Mouse (Mus musculus) ovary, adult 18-20 months (tissue): ENCODE measurements around the gene Cd48.
"Not testable (repeated sequence)": the region's sequence is repeated elsewhere in the genome, so short reads cannot be mapped to it uniquely, and the experiment has no call there.

ENCODE experiments used
- DNase-seq: peaks from one replicate; pipeline ENCODE4 v3.0.0; 2022; ENCODE audit warnings: low spot score, mixed read lengths

Gene Cd48

DNA sequence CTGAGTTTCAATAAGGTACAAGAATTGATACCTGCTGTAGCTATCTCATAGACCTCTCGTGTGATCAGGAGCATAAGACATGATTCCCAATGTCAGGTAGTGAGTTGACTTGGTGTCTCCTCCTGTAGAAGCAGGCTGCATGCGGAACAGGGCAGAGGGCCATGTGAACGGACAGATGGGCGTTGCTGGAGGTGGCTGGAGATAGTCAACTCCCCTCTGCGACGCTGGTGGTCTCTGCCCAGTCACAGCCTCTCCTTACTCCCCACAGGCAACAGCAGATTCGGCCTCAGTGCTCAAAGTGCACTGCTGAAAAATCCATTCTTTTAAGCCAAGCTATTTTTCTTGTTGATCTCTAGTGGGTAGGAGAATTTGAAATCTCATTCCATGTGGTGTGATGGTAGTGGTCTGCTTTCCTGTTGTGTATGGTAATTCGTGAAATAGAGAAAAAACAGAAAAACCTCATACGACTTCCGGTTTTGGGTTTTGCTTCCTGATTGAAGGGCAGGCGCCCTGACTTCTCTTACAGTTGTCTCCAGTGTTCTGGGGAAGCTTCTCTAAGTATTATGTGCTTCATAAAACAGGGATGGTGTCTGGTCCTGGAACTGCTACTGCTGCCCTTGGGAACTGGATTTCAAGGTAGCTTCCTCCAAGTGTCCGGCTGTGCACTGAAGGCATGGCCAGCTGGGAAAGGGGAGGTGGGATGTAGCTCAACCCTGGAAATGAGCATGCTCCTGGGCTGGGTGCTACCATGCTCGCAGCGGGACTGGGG lies at the start of gene Cd48:
Gene Cd48, plus strand, starts transcription at position 479 of the 769 bp plus-strand sequence.
- no peak for DNase-seq

DNA sequence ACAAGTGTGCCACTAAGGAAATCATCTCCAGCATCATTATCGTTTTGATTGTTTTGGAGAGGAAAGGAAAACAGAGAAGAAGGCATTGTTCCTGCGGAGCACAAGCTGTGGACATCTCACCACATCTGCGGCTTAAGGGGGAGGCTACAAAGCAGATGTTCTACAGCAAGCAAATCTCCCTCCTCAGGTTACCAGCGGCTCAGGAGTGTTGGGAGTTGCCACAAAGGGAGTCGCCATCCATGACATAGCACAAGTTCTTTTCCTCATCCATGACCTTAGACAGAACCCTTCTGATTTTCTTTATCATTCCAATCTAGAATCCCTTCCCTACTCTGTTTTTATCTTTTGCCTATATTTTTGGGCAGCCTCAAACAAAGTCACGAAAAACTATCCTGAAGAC lies 46.1 kb upstream of the Cd48 start:
- no peak for DNase-seq

DNA sequence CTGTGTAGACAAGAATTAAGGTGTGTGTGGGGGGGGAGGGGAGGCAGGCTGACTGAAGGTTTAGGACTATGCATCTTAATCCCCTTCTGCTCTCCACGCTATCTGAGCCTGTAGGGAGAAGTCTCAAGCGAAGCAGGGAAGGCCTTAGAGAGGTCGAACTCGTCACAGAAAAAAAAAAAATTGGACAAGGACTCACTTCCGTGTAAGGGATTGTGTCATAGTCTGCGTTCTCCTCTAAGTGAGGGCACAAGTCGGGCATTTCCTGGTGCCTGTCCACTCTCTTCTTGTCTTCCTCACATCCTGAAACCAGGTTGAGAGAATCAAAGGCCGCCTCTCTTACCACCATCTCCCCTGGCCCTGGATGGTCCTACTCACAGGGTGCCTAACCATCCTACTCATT lies 44.7 kb upstream of the Cd48 start:
- no peak for DNase-seq

DNA sequence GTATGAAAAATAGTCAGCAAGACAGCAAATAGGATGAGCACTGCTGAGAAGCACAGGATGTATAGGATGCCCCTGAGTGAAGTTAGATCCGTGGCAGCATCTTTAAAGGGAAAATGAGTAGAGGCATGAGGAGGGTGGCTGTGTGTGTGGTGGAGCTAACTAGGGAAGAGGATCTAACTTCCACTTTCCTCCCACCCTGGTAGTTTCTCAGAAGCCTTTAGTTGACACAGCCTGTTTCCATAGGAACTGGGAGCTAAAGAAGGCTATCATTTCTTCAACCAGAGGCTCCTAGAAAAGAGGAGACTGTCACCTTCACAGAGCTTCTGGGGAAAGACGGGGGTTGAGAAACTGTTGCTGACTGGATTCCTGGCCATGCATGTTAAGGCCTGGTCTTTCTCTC lies 43.1 kb upstream of the Cd48 start:
- no peak for DNase-seq

DNA sequence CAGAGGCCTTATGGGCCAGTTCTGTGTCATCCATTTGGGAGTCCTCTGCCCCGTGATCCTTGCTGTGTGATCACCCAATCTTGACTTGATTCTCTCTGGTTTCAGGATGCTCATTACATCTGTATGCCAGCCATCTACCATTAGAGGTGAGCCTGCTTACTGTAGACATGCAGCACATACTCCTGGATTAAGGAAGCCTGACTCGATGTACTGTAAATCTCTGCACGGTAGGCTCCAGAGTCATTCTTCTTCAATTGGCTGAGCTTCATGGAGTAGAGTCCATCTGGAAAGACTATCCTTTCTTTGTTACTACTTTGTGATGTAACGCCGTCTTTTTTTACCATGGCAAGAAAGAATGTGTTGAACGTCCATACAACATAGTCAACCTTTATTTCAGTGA lies 41.0 kb upstream of the Cd48 start:
- DNase-seq = no peak

DNA sequence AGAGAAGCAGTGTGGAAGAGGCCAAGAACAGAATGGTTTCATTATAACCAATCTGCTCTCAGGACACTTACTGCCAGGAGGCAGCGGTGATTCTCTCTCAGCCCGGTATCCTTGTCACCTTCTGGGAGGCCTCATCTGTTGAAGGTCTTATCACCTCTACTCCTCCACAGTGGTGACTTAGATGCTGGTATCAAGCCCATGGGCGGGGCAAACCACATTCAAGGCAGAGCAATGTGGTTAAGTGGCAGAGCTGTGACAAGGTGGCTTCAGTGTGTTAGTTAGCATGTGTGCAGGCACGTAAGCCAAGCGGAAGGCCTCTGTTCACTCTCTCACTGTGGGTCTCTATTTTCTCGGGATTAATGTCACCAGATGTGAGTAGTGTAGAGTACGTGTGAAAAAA lies 38.2 kb upstream of the Cd48 start:
- DNase-seq = no peak

DNA sequence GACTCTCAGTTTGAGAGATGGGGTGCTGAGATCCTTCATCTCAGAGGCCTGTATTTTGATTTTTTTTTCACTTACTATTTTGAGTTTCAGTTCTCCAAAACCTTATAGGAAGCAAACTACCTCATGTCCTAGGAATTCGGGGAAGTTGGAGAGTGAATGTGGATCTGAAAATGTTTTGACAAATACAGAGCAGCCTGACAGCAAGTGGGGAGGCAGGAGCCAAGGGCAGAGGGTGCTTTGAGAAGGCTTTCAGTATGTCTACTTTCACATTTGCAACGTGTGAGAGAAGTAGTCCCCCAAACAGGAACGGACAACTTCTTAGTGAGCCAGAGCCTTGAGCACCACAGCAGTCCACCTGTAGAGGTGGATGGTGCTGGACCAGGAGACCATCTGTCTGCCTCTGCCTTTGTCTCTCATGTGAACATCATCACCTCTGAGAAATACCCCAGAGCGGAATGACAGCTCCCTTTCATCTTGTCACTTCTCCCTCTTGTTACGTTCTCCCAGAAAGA lies 35.3 kb upstream of the Cd48 start:
- no peak for DNase-seq

DNA sequence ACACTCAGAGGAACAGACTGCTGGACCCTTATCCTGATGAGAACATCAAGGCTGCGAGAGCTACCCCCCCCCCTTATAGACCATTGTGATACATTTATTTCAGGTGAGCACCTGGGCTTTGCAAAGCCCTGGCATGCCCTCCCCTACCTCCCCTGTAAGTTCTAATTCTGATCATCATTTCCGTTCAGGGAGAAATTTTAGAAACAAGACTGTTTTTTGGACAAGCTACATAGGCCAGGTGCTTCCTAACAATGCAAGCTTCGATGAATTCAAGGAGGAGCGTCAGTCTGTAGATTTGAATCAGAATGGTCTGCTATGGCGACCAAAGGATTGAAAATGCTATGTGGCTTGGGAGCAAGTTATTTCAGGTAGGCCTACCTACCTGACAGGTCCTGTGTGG lies 34.1 kb upstream of the Cd48 start:
- no peak for DNase-seq

DNA sequence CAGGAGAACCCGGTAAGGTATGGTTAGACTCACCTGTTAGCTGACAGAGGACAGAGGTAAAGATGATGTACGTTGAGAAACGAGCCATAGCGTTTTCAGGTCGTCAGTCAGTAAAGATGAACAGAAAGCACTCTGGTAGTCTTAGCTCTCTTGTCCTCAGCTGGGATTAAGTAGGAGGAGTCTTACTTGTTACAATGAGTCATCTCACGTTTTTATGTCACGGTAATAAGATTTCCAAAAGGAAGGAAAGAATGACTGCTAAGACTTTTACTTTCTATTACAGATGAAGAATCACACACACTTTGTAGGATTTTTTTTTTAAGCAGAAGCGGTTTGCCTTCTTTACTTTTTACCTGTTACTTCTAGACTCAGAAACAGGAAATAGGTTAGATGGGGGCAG lies 33.0 kb upstream of the Cd48 start:
- no peak for DNase-seq

DNA sequence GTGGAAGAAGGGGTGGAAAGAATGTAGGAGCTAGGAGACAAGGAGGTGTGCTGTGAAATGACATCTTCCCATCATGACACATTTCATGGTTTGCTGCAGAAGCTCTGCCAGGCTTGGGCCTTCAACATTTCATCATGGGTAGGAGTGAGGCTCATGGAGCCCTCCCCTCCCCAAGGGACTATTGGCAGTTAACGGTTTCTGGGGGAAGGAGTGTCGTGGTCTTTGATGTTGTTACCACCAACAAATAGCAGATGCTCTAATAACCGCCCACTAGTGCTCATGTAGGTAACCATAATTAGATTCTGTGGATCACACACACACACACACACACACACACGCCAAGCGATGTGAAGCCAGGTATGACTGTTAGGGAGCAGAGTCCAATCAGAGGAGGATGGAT lies 29.1 kb upstream of the Cd48 start, which contains the start of gene Slamf7:
Gene Slamf7, minus strand, starts transcription at position 302 of the 400 bp plus-strand sequence.
- no peak for DNase-seq

DNA sequence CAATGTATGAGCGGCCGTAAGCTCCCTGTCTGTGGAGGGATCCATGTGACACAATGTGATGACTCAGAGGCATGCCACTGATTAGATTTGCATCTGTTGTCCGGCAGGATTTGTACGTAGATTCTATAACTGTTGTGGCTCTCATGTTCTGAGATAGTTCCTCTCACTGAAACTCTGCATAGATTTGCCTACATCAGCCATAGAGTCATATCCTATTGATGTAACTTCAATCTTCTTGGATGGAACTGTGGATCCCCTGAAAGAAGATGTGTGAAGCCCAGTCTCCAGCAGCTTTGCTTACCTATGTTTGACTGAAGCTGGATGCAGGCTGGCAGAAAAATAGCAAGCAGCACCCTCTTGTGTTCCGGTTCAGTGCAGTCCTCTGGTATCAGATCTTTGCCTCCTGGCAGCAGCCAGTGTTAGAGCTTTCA lies 23.2 kb upstream of the Cd48 start:
- DNase-seq = no peak

DNA sequence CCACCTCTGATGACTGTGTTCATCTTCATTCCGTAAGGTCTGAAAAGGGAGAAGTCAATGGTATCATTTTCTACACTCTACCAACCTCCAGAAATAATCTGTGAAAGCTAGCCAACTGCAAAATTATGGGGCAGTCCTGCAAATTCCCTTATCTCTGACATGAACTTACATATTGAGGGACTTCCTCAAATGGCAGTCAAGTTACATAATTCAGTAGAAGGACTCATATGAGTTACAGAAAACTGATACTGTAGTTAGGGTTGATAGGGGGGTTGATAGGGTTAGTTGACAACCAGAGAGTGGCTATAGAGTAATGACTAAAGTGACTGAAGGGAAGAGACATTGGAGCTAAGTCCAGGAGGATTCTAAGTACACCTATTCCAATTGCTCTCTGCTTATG lies 21.4 kb upstream of the Cd48 start:
- no peak for DNase-seq

DNA sequence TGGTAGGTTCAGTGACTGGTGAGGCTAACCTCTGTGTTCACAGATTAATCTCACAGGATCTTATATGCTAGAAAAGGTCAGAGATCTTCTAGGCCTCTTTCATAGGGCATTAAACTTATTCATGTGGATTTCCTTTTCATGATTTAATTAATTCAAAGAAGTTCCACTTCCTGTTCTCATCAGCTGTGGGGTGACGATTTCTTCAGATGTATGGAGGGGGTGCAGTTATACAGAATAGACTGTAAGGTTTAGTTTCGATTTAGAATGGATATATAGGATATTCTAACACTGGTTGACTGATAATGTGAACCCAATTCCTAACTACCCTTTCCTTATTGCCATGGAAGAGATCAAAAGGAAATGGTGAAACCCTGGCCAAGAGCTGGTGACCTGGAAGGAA lies 20.3 kb upstream of the Cd48 start:
- no peak for DNase-seq

DNA sequence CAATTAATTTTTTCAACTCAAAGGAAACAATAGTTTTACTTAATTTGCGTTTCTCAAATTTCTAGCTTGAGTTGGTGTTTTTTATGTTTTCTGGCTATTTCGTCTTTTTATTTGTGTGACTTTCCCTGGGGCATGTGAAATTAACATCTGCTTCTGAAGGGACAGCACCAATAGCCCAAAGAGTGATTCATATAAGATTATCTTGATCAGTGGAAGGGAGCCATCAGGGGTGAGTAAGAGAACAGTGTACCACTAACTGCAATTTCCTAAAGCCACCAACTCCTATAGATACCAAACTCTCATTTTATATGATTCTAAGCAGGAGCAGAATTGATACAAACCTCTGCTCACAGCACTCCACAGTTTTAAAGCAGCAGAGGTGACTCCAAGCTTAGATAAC lies 18.1 kb upstream of the Cd48 start:
- DNase-seq = no peak

DNA sequence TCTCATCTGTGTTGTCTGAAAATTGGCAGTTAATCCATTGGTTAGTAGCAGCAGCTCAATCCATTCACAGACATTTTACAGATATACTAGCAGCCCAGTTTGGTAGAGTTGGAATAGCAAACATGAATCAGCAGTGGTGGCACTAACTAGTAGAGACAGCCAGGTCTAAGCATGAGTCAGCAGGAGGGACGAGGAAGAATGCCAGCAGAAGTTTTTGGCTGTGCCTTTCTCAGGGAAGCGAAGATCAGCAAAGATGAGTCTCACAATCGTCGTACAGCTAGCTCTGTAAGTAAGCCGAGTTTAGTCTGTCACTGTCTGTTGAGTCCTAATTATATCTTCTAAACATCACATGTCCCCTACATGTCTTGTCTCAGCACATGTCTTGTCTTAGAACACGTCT lies 15.5 kb upstream of the Cd48 start:
- DNase-seq = no peak

DNA sequence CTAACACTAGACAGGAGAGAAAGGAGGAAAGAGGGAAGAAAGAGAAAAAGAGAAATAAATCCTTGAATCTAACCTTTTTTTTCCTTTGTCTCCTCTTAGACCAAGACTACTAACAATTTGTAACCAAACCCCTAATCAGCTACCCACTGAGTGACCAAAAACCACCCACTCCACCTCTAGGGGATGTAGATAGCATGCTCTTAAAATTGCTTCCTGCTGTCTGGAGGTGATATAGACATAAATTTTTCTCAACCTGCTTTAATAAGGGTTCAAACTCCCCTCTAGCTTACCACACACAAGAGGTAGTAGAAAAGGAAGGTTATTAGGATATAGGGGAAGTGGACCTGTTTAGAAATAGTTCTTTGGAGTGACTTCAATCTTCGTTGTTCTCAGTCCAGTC lies 14.6 kb upstream of the Cd48 start:
- no peak for DNase-seq

DNA sequence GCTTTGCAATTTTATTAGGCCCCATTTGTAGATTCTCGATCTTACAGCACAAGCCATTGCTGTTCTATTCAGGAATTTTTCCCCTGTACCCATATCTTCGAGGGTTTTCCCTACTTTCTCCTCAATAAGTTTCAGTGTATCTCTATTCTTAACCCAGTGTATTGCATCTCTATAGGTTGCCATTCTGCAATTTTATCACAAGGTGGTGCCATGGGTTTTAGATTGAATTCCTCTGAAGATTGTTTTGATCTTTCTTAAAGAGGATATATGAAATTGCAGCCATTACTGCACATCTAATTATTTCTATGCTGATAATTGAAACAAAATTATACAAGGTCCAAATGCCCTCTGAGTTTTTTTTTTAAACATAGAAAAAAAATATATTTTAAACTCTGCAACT lies 9.4 kb upstream of the Cd48 start:
- not testable (repeated sequence) for DNase-seq

DNA sequence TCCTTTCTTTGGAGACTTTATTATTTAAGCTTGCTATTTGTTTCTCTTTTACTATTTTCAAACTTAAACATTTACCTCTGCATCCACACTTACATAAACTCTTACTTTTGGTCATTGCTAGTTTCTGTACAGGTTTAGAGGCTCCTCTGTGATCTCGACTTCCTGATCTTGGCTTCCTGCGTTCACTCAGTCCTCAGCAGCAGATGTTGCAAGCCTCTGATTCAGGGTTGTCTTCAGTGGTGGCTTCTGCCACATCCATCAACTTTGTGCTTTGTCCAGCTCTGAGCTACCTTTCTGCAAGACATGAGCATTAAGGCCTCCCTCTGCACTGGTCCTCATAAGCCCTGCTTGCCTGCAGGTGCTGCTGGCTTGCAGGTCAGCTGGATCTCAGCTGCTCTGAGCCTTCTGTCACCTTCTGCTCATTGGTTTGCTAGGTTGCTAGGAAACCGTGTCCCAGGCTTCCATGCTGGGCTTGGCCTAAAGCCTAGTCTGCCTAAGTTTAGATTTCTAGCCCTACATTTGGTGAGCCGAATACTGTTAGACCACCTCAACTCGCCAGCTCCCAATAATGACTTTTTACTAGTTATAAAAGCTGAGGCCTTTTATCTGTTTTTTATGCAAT lies 8.8 kb upstream of the Cd48 start:
- DNase-seq = no peak

DNA sequence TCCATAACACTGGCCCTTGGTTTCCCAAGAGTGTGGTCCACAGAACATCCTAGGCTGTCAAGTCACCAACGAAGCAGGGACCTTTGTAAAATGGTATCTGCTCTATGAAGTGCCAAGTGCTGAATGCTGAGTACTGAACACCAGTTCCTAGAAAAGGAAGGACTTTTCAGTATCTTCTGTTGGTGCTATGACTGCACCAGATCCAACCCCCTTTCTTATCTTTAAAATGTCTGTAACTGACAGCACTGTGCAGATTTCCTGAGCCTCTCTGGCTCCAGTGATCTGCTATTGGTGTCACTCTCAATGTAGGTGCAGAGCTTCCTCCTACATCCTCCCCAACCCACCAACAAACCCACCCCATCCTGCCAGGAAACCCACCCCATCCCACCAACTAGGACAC lies 7.3 kb upstream of the Cd48 start:
- no peak for DNase-seq

DNA sequence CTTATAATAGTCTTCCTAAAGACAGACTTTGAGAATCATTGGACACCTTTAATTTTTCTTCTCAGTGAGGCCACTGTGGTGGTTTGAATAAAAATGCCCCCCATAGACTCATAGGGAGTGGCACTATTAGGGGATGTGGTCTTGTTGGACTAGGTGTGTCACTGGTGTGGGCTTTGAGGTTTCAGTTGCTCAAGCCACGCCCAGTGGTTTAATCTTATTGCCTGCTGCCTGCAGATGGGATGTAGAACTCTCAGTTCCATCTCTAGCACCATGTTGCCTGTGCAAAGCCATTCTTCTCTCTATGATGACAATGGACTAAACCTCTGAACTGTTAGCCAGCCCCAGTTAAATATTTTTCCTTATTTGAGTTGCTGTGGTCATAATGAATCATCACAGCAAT lies 4.1 kb upstream of the Cd48 start:
- no peak for DNase-seq

DNA sequence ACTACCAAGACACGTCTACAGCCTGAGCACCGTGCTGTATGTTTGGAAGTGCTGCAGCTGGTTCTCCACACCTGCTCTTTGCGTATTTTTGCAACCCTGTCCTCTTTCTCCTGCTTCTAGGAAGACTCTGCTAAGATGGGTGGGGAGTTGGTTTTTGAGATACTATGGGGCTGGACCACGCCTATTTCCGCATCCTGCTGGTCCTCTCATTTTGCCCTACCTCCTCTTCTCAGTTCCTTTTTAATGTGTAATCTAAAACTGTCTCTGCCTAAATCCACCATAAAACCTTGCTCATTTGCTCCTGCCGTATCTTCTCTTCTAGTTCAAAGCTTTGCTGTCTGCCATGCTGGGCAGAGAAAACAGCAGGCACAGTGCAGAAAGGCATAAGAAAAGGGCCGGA lies 800 bp upstream of the Cd48 start:
- no peak for DNase-seq

DNA sequence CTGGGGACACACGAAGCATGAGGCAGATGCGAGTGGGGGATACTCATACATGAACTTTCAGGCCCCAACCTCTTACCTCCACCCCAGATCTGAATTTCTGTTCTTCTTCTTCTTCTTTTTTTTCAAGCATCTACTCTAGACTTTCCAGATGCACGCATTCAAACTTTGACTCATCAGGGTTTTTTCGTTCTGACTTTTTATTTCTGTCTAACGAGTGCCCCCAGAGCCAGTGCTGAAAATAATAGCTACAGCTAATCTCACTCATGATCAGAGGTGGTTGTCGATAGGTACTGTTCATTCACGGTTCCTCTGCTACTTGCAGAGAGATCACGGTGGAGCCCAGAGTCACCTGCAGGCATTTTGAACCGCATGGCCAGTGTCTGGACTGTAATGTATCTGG lies 3.1 kb downstream of the Cd48 start:
- DNase-seq = no peak

DNA sequence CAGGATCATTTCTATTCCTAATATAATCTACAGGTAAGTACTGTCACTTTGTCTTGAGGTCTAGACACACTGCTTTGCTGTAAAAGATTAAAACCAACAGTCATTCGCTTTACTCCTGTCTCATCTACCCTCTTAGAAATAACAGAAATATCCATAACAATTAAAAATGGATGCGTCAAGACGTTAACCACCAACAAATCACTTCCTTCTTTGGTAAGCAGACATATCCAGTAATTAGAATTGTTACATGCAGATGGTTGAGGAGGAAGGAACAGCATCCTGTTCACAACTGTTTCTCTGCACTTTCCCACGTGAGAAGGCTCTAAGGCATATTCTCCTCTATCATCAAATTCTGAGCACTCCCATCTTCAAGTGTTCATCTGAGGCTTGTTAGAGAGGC lies 5.5 kb downstream of the Cd48 start:
- DNase-seq = no peak

DNA sequence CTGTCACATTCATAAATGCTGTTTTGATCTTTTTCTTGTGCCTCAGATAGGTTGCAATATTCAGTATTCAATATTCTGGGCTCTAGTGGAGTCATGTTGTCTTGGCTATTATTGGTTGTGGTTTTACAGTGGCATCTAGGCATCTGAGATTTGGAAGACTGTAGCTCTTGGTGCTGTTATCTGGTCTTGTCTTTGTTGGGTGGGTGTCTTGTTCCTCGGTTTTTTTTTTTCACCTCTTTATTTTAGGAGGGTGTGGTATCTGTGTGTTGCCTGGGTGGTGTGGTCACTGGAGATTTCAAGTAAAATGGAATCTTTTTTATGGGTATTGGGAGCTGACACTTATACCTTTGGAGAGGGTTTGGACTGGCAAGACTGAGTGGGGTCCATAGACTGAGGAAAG lies 12.1 kb downstream of the Cd48 start:
- DNase-seq = no peak
